Mouse (Mus musculus): ENCODE results near the gene Cry2. TPM values are rescaled to one million over a fixed set of nuclear protein-coding genes. Genes with fewer than 3 reads are reported as not detected.
A peak's percentile ranks its signal among the peaks of the same experiment; 100 is the strongest.

The Cry2 gene
- total RNA-seq, 2 experiments from 2014 or later = 0.19 to 1.5 TPM

DNA sequence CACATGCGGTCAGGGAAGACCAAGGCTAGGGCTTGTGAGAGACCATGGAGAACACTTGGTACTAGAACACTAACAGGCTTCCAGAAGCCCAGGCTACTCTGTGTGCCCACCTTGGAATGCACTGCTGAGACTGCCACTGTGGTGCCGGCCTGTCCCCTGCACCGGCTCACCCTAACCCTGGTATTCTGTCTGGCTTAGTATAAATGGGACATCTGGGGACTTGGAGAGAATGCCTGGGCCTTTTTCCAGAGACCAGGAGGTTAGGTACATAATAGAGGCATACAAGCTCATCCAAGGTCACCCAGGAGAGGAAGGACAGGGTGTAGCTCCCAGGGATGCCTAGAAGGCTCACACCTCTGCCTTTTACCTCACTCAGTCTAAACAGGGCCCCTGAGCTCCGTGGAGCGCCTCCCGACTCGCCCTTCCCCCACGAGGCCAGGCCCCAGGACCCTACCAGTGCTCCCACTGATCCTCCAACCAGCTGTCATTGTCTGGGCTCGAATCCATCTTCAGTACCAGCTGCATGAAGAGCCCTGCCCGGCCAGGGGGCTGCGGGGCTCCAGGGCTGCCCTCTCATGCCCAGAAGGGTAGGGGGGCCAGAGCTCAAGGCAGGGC is 42.0 kb downstream of the Cry2 start:
- no peak for ATAC-seq (replicated peaks; ENCODE audit: low FRiP score, poor library complexity, severe bottlenecking)

DNA sequence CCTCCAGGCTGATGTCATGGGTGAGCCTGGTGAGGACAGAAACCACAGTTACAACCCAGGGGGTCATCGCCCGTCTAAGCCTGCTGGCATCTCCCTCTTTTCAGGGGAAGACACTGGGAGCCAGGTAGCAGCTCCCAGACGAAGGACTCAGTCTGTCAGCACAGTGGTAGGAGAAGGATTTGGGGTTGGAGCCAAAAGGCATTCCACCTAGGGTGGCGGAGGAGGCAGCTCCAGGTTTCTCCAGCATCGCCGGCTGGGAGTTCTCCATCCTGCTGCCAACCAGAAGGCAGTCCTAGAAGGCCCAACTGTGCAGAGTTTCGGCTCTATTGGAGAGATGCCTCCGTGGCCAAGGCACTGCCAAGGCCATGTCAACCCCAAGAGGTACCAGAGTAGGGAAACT is 42.7 kb downstream of the Cry2 start:
- ATAC-seq (replicated peaks; ENCODE audit: low FRiP score, poor library complexity, severe bottlenecking) = no peak

DNA sequence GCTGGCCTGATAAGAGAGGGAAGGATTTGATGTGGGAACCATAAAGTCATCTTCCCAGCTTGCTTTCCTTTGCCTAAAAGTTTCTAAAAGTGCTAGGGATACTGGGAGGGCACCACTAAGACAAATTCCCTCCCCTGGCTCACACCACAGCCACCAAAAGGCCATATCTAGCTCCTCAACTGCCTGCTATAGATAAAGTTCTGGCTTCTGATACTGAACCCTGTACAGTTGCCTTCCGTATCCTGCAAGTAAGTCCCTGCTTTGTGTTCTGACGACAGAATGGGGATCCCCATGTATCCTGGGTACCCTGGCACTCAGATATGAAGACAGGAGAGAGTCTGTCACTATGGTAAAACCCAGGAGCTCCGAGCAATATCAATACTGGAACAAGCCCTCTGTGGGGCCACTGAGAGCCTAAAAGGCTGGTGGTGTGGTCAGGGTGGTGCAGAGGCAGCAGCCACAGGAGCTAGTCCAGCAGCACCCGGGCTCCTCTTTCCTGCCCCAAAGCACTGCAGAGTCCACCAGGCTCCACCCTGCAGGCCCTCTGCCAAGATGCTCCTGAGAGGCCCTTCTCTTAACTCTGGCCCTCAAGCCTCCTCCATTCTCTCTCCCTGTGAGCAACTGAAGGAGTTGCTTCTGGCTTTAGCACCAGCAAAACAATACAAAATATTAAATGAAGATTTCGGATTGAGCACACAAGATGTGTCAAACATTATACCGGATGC is 43.5 kb downstream of the Cry2 start:
- no peak for ATAC-seq (replicated peaks; ENCODE audit: low FRiP score, poor library complexity, severe bottlenecking)

DNA sequence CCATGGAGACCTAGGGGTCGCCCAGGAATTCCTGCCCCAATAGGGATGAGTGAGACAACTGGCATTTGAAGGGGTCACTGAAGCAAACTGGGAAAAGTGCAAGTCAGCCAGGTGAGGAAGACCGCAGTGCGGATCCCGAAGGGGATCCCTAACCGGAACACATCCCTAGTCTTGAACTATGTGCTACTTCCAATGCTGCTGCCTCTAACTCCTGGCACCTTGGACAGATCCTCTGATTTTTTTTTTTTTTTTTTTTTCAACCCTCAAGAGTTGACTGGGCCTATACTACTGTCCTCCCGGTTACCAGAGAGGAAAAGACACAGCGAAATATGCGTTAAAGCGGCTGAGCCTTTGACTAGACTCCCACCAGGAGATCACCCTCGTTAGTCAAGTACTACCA is 44.2 kb downstream of the Cry2 start:
- ATAC-seq (replicated peaks; ENCODE audit: low FRiP score, poor library complexity, severe bottlenecking) = no peak

DNA sequence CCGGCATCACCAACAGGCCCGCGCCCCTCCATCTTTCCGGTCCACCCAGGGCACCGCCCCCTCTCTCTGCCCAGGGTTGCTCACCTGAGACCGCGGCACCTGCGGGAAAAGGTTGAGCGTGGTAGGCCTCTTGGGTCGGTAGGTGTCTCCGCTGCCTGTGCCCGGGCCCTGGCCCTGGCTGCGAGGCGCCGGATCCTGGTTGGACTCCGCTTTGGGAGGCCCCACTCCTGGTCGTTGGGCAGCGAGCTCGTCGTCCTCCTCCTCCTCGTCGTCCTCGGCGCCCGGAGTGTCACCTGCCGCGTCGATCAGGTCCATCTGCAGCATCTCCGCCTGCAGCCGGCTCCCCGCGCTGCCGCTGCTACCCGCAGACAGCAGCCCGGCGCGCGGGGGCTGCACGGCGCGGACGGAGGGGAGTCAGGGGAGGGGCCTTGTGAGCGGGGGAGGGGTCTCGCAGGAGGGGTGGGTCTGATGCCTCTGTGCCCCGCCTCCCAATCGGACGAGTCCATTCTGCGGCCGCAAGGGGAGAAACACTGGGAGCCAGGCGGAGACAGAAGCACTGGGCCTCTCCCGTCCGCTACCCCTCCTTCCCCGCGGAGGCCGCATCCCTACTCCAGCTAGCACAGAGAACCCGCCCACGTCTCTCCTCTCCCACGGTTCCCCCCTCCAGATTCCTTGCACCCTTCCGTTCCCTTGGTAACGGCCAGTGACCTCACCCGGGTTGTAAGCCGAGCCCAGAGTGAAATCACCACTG is 44.8 kb downstream of the Cry2 start:
- no peak for ATAC-seq (replicated peaks; ENCODE audit: low FRiP score, poor library complexity, severe bottlenecking)

DNA sequence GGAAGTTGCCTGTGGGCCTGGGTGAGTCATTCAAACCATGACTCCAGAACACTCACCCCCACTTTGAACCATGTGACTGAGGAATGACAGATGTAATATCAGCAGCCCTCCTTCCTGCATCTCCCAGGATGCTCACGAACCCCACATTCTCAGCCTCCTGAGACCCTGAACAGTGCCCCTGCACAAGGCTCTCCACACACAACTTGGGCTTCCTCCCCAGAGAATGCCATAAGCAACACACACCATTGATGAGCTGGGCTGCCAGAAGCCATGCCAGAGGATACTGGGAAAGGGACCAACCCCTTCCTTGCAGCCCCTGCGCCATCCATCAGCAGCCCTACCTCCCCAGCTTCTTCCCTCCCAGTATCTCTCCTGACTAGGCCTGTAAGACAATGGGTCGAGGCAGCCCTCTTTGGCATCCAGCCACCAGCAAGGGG is 45.7 kb downstream of the Cry2 start:
- no peak for ATAC-seq (replicated peaks; ENCODE audit: low FRiP score, poor library complexity, severe bottlenecking)

DNA sequence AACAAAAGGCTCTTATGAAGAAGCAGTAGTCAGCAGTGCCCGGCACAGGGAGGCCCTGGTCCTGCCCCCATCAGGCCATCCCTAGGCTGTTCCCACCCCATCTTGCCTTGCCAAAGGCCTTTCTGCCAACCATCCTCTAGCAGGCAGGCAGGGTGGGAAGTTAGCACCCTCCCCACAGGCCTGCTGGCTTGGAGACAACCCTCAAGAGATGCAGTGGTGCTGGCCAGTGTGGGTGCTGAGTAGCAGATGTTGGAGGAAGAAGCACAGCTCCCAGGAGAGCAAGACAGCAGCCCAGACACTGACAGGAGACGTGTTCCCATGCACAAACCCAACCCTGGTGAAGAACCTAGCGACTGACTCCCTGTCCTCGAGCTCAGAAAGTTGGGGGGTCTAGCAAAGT is 46.2 kb downstream of the Cry2 start:
- no peak for ATAC-seq (replicated peaks; ENCODE audit: low FRiP score, poor library complexity, severe bottlenecking)

DNA sequence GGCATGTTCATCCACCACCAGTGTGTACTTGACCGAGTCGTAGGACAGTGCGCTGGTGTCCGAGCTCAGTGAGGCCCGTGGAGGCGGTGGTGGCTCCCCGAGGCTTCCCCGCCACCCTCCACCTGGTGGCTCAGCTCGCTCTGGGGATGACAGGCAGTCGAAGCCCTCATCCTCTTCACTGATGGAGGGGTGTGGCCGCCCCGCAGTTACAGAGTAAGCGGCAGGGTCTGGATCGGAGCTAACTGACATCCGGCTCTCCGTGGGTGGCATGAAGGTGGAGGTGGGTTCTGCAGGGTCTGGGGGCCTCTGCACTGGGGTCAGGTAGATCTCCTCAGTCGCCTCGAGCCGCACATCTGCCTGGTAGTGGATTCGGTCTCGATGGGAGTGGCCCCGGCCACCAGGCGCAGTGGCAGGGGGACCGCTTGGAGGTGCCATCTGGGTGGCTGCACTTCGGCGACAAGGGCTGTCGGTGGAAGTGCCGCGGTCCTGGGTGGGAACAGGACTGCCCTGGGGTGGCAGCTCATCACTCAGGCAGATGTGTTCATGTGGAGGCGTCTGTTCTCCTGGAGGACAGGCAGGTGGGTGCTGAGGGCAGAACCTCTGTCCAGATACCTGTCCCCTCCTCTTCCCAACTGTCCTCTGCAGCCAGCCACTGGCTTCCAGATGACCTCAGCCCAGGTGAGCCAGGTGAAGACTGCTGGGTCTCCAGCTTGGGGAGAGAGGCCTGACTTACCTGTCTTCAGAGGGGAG is 46.8 kb downstream of the Cry2 start:
- ATAC-seq (replicated peaks; ENCODE audit: low FRiP score, poor library complexity, severe bottlenecking) = no peak

DNA sequence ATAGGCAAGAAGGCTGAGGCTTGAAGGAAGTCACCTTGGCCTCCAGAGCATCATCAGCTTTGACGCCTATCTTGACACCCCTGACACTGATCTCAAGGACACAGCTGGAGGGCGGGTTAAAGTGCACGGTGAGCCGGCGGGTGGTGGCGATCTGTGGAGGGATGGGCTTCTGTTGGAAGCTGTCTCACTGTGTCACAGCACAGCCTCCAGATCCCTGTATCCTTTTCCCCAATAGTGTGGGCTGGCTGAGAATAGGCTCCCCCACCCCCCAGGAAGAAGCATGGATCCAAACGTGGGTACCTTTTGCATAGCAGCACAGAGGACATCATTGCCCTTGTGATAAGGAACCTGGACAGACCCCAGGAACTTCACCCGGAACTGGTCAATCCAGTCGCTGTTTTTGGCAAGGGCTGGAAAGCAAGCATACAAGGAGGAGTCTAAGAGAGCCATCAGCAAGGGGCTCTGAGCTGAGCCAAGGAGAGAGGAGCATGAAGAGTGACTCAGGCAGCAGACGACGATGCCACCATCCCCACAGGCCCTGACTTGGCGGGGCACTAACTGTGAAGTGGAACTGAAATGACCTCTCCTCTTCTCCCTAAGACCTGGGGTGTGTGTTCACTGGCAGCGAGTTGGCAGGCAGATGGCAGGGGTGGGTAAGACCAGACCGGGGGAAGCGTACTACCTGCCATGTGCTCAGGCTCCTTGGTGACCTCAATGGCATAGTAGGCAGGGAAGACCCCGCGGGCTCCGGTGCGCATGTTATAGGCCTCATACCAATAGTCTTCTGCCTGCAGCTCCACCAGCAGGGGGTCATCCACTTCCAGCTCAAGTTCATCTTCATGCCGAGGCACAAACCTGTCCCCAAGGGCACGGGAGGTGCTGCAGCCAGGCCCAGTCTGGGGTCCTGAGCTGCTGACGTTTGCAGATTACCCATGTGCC is 48.5 kb downstream of the Cry2 start:
- no peak for ATAC-seq (replicated peaks; ENCODE audit: low FRiP score, poor library complexity, severe bottlenecking)

DNA sequence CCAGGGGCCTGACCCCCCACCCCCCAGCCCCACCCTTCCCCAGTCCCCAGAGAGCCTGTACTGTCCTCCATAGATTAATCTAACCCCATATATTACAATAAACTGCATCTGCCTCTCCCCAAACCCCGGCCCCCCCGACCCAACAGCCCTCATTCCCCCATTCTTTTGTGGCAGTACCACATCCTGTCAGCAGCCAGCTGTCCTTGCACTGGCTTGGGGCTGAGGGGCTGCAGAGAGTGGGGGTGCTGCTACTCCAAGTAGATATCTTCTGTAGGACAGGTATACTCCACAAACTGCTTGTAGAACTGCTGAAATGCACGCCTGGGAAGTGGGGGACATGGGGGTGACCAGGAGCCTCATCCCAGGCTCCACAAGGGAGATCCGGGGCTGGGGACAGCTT is 49.7 kb downstream of the Cry2 start:
- no peak for ATAC-seq (replicated peaks; ENCODE audit: low FRiP score, poor library complexity, severe bottlenecking)

DNA sequence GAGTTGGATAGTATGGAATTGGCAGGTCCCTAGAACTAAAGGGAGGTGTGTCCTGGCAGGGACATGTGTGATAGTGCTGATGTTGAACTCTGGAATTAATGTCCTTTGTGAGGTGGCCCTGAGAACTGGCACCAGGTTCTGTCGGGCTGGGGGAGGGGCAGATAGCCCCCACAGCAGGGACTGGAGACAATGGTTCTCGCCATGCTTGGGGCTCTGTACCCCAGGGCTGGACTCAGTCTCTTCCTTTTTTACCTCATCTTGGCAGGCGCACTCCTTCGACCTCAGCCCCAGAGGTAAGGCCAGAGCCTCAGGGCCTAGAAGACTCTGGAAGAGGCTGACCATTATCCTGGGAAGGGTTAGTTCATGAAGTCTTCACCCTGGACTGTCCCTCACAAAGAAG is 51.1 kb downstream of the Cry2 start:
- no peak for ATAC-seq (replicated peaks; ENCODE audit: low FRiP score, poor library complexity, severe bottlenecking)

DNA sequence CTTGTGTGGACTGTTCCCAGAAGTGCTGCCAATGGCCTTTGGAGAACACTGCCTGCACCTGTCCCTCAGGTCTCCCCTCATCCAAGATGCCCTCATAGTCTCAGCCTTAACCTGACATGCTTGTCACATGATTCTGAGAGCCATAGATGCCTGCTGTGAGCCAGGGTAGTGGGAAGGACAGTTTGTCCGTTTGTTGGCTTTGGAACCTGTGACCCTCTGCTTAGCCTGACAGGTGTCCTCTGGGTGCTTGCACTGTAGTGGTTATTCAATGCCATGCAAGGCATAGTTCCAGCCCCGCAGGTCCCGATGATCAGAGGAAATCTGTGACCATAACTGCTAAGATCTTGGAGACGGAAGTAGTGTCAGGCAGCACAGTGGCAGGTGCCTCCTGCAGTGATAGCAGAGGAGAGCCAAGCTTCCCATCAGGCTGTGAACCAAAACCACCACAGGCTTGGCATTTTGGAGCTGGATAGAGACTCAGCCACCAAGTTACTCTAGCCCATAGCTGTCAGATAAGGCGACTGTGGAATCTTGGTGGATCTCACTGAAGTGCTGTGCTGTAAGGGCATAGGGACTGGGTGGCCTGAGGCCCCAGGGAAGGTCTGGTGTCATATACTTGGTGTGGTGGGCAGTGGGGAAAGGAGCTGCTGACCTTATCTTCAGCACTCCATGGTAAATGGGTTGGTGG is 51.8 kb downstream of the Cry2 start, which contains the start of gene 1700029I15Rik:
1700029I15Rik (plus strand) TSS at position 638 of the 688 bp plus-strand sequence.
- no peak for ATAC-seq (replicated peaks; ENCODE audit: low FRiP score, poor library complexity, severe bottlenecking)

DNA sequence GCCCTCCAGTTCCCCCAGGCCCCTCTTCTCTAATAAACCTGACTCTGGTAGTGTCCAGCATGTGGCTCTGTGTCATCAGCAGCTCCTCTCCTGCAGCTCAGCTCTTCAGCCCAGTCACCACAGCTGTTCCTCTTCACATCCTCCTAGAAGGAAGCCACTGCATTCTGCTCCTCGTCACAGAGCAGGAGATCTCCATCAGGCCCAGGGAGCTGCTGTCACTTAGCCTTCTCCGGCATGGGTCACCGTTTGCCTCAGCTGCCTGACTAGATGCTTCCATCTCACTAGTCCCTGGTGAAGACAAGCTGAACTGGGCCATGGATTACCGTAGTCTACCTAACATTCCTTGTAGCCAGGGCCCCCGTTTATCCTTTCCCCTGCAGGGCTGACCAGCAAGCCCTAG is 52.7 kb downstream of the Cry2 start:
- no peak for ATAC-seq (replicated peaks; ENCODE audit: low FRiP score, poor library complexity, severe bottlenecking)

DNA sequence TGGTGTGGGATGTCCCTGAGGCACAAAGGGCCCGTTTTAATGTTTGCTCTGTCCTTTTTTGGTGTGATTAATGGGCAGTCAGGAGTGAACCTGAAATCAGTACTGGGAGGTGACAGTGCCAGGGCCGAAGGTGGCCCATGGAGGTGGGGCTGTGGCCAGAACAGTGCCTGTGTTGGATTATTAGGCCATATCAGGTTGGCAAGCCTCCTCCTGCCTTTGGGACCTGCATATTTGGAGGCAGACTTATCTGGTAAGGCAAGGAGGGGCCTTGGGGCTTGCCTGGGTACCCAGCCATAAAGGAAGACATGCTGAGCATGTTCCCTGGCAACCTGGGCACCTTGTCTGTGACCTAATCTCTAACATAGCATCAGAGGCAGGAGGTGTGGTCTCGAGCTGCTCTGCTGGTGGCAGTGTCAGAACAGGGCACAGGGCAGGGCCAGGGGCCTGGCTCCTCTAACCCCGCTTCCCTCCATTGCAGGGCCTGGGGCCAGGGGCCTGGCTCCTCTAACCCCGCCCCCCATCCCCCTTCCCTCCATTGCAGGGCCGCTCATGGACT is 53.3 kb downstream of the Cry2 start:
- ATAC-seq (replicated peaks; ENCODE audit: low FRiP score, poor library complexity, severe bottlenecking) = no peak

DNA sequence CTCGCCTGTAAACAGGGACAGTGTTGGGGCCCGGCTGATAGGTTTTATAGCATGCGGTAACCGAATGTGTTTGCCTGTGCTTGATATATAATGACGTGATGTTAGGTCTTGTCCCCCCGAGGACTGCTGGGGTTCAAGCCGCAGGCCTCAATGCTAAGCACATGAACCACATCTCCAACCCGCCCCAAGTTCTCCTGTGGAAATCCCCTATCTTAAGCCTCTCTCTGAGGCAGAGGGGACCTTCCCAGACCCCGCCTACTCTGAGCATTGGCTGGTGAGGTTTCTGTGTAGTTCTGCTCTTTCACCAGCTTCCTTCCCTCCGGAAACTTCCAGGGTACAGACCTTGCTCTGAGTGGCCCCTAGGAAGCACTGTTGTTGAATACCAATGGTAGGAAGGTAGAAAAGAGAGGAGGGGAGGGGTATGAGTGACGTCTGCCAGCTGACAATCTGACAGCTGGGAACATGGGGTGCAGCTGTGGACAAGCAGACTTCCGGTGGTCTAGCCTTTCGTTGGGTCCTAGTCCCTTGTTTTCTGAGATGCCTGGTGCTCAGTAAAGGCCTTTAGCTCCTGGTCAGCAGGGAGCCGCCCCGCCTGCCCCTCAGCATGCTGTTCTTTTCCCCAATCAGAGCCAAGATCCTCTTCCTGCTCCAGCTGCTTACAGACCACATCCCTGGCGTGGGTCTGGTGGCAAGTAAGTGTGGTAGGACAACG is 53.9 kb downstream of the Cry2 start:
- ATAC-seq (replicated peaks; ENCODE audit: low FRiP score, poor library complexity, severe bottlenecking) = no peak

DNA sequence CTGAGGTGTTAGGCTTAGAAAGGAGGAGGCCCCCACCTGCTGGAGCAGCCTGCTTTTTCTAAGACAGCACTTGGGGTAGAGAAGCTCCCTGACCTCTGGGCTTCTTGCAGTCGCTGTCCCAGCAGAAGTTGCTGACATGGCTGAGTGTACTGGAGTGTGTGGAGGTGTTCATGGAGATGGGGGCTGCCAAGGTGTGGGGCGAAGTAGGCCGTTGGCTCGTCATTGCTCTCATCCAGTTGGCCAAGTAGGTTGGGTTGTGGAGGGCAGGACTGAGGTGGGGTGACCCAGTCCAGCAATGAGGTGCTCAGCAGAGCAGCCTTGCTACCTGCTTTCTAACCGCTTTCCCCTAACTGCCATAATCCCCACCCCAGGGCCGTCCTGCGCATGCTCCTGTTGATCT is 56.5 kb downstream of the Cry2 start:
- ATAC-seq (replicated peaks; ENCODE audit: low FRiP score, poor library complexity, severe bottlenecking) = no peak

DNA sequence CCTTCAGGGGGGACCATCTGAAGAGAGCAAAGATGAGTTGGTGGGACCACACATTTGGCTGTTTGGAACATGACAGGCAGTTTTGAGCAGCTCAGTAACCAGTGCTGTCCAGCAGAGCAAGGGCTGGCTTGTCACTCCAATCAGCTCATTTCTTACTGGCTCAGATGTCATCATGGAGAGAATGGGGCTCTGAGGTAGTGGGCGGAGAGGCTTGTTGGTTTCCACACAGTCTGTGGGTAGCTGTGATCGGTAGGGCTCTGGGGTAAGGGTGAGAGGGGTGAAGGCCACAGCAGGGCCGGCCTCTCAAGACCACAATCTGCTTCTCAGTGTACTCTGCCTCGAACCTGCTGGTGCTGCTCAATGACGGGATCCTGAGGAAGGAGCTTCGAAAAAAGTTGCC is 57.5 kb downstream of the Cry2 start:
- ATAC-seq (replicated peaks; ENCODE audit: low FRiP score, poor library complexity, severe bottlenecking) = no peak

DNA sequence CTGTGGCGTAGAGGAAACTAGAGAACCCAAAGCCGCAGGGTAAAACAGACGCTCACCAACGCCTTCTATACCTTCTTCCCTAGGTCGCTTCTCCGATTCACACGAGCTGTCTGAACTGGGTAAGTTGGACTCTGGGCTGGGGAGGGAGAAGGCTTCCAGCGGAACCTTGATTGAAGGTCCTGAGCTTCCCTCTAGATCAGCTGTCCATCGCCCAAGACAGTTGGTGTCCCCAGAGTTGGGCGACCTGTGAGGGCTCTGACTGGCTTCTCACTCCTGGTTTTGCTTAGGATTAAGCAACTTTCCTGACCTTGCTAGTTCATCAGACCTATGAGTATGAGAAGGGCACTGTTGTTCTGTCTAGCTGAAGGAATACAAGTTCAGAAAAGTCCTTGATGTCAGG is 58.1 kb downstream of the Cry2 start:
- ATAC-seq (replicated peaks; ENCODE audit: low FRiP score, poor library complexity, severe bottlenecking) = 0 out of 2 replicates have a peak, but pooled peaks have one; percentile 13
